Comparison of ENCODE assay signal across 10 mouse cellular contexts in genomic region chr6:127444466-127444865, GRCm38 (mm10). TPM values are rescaled to one million over a fixed set of nuclear protein-coding genes. Genes with fewer than 3 reads are reported as not detected.
A peak's percentile ranks its signal among the peaks of the same experiment; 100 is the strongest.
DNase-seq lines count a peak whose midpoint lies in the region; ATAC-seq lines count a peak whose summit lies in the region.
"Had no signal": no experiment of that assay in that cellular context is flagged by ENCODE, and none has a peak within 500 bp of the region (broad histone marks: within the 10 kb centered on the region; RNA-seq: fewer than 3 reads in every experiment).

No protein-coding gene starts in this region.

- H3K4me2 ChIP-seq in midbrain, embryonic 11.5 days, result no peak overlapping the region
- H3K4me2 ChIP-seq in midbrain, embryonic 13.5 days (replicated peaks), result no peak overlapping the region
- H3K4me2 ChIP-seq: limb, embryonic 12.5 days had no signal

- H3K27ac ChIP-seq in midbrain, embryonic 11.5 days (ENCODE audit: low read depth, low read length), result no peak overlapping the region
- H3K27ac ChIP-seq in midbrain, embryonic 13.5 days, result no peak overlapping the region
- H3K27ac ChIP-seq: embryonic facial prominence, embryonic 10.5 days; limb, embryonic 12.5 days had no signal

- no peak overlapping the region for H3K4me3 ChIP-seq in midbrain, embryonic 11.5 days (ENCODE audit: low read depth, low read length)
- H3K4me3 ChIP-seq in midbrain, embryonic 13.5 days (replicated peaks), result no peak overlapping the region
- H3K4me3 ChIP-seq: embryonic facial prominence, embryonic 10.5 days; limb, embryonic 12.5 days had no signal

- H3K27me3 ChIP-seq in midbrain, embryonic 11.5 days (ENCODE audit: control insufficient read depth, insufficient read depth, low read length), result no peaks in the 10 kb centered on the region
- H3K27me3 ChIP-seq in midbrain, embryonic 13.5 days, result no peaks in the 10 kb centered on the region

- H3K4me1 ChIP-seq in midbrain, embryonic 11.5 days (ENCODE audit: control insufficient read depth, insufficient read depth, low read length), result peaks cover 54% of the 10 kb centered on the region
- peaks cover 69% of the 10 kb centered on the region for H3K4me1 ChIP-seq in midbrain, embryonic 13.5 days (replicated peaks)
- H3K4me1 ChIP-seq: limb, embryonic 12.5 days had no signal

- H3K9me3 ChIP-seq in midbrain, embryonic 11.5 days (ENCODE audit: control insufficient read depth, low read length), result no peaks in the 10 kb centered on the region
- no peaks in the 10 kb centered on the region for H3K9me3 ChIP-seq in midbrain, embryonic 13.5 days
- H3K9me3 ChIP-seq: embryonic facial prominence, embryonic 10.5 days; limb, embryonic 12.5 days had no signal

- peak; percentile 86 for DNase-seq in midbrain, embryonic 11.5 days (ENCODE audit: low spot score, missing footprints)
- peak; percentile 71 for DNase-seq in liver
- DNase-seq in spleen, postnatal 14 days (ENCODE audit: low spot score in 2 of 2), result peak; percentile 69 to 80
- no peak for DNase-seq in left cerebral cortex, adult 8-10 months (ENCODE audit: low spot score in 2 of 2)
- DNase-seq in cerebellum, postnatal 4 days (ENCODE audit: low spot score in 2 of 2), result no peak
- DNase-seq: kidney, adult 2 months had no signal

- WGBS in midbrain, embryonic 11.5 days, result 45% methylated on average over 4 of the region's 4 CpGs
- whole genome bisulfite sequencing in midbrain, embryonic 13.5 days, result 29% methylated on average over 4 of the region's 4 CpGs

- no peak for ATAC-seq in midbrain, embryonic 11.5 days (ENCODE audit: low FRiP score)
- ATAC-seq in midbrain, embryonic 13.5 days, result no peak
- peak; percentile 91 for ATAC-seq in erythroblast, adult 5-6 weeks (replicated peaks; ENCODE audit: low FRiP score, poor library complexity, severe bottlenecking)

- no peaks in the 10 kb centered on the region for H3K36me3 ChIP-seq in midbrain, embryonic 11.5 days (ENCODE audit: control insufficient read depth, insufficient read depth, low read length)
- H3K36me3 ChIP-seq in midbrain, embryonic 13.5 days, result no peaks in the 10 kb centered on the region
- H3K36me3 ChIP-seq: embryonic facial prominence, embryonic 10.5 days; limb, embryonic 12.5 days had no signal

- no peak overlapping the region for H3K9ac ChIP-seq in midbrain, embryonic 11.5 days (ENCODE audit: low read length)
- H3K9ac ChIP-seq in midbrain, embryonic 13.5 days (replicated peaks), result no peak overlapping the region
- H3K9ac ChIP-seq: limb, embryonic 12.5 days had no signal

RNA-seq across cellular contexts. Expression of gene Parp11, which starts 2.2 kb away (rescaled TPM):
- 62.1 and 64.9 TPM in 2 replicates for polyA plus RNA-seq in midbrain, embryonic 11.5 days (2014; fragmentation: Nextera tagmentation; extraction: Ambion mirVana)
- 90.4 and 91.7 TPM in 2 replicates for polyA plus RNA-seq in midbrain, embryonic 13.5 days (2015; fragmentation: Nextera tagmentation; extraction: Ambion mirVana)
- 4.0 and 15.0 TPM in 2 replicates for total RNA-seq in erythroblast, adult 5-6 weeks (2015; ENCODE audit: low replicate concordance)
- 24.2 and 25.0 TPM in 2 replicates for total RNA-seq in erythroblast, adult 5-6 weeks (2017; ENCODE audit: low replicate concordance)
- 10 to 100 TPM; 26.2 to 39.0 (median 35.6) TPM for total RNA-seq in left cerebral cortex, adult 8-10 months (2022)

Comparison
In these comparisons a context has a peak if more than half of its experiments do, and no peak if none do; other contexts are left out.
1. DNase-seq: peak in midbrain, embryonic 11.5 days (single experiment), liver (single experiment) and spleen, postnatal 14 days (2 of 2); none in left cerebral cortex, adult 8-10 months (0 of 2) and cerebellum, postnatal 4 days (0 of 2).